Mouse (Mus musculus): Measurements from ENCODE around the gene Toporsl. TPM values are rescaled to one million over a fixed set of nuclear protein-coding genes. Genes with fewer than 3 reads are reported as not detected.

Gene Toporsl
- total RNA-seq, 1 experiment, result 0.18 TPM

- in situ Hi-C loops (cut with MboI; ENCODE audit: low sequenced_read_pairs in 2 of 2, unreplicated experiment in 2 of 2), result no loop called here
- H3K9ac ChIP-seq (ENCODE audit: insufficient read depth, low read depth, low read length, poor library complexity, severe bottlenecking), result no peak overlapping the region; the same call in 1 of the 2 replicates
- no peak for DNase-seq (ENCODE audit: low read depth, low spot score)
- H3K9me3 ChIP-seq (ENCODE audit: control insufficient read depth, insufficient read depth, low read depth, low read length), result no peaks in the 10 kb centered on the region
- peak overlapping the region; percentile 25 to 35; a peak in 2 of 4 replicates for H3K4me3 ChIP-seq (ENCODE audit: insufficient read depth in 1 of 2, low read depth in 1 of 2, low read length in 2 of 2, poor library complexity in 1 of 2, severe bottlenecking in 1 of 2)
- no peak overlapping the region for H3K27ac ChIP-seq (ENCODE audit: insufficient read depth, low read depth, low read length, poor library complexity, severe bottlenecking)
- H3K4me1 ChIP-seq (ENCODE audit: control insufficient read depth in 2 of 2, insufficient read depth in 2 of 2, low read length in 2 of 2, poor library complexity in 1 of 2), result no peaks in the 10 kb centered on the region
- H3K36me3 ChIP-seq (ENCODE audit: control insufficient read depth, insufficient read depth, low read length, poor library complexity, severe bottlenecking), result no peaks in the 10 kb centered on the region
- TF ChIP-seq ZC3H11A (IDR thresholded peaks at IDR 0.05; ENCODE audit: borderline replicate concordance, low read depth, low read length) (no peak), MAFK (IDR thresholded peaks at IDR 0.05; ENCODE audit: insufficient read depth, low read depth, low read length) (no peak), ZNF384 (IDR thresholded peaks at IDR 0.05; ENCODE audit: low read depth, low read length) (no peak), CHD2 (IDR thresholded peaks at IDR 0.05; ENCODE audit: low read depth, low read length) (no peak)
Measured at GRCm38 (mm10) chr4:52586194-52586734, 9.8 kb upstream of the Toporsl start.

- Histone ChIP-seq H3K4me1 (ENCODE audit: control insufficient read depth in 2 of 2, insufficient read depth in 2 of 2, low read length in 2 of 2, poor library complexity in 1 of 2) (no peaks in the 10 kb centered on the region), H3K9me3 (ENCODE audit: control insufficient read depth, insufficient read depth, low read depth, low read length) (no peaks in the 10 kb centered on the region), H3K9ac (ENCODE audit: insufficient read depth, low read depth, low read length, poor library complexity, severe bottlenecking) (no peak overlapping the region), H3K36me3 (ENCODE audit: control insufficient read depth, insufficient read depth, low read length, poor library complexity, severe bottlenecking) (no peaks in the 10 kb centered on the region), H3K27ac (ENCODE audit: insufficient read depth, low read depth, low read length, poor library complexity, severe bottlenecking) (no peak overlapping the region), H3K4me3 (ENCODE audit: insufficient read depth in 1 of 2, low read depth in 1 of 2, low read length in 2 of 2, poor library complexity in 1 of 2, severe bottlenecking in 1 of 2) (no peak overlapping the region)
- in situ Hi-C loops (cut with MboI; ENCODE audit: low sequenced_read_pairs in 2 of 2, unreplicated experiment in 2 of 2), result no loop called here
- TF ChIP-seq ZC3H11A (IDR thresholded peaks at IDR 0.05; ENCODE audit: borderline replicate concordance, low read depth, low read length), result no peak
- no peak for TF ChIP-seq MAFK (IDR thresholded peaks at IDR 0.05; ENCODE audit: insufficient read depth, low read depth, low read length)
- no peak for TF ChIP-seq ZNF384 (IDR thresholded peaks at IDR 0.05; ENCODE audit: low read depth, low read length)
- TF ChIP-seq CHD2 (IDR thresholded peaks at IDR 0.05; ENCODE audit: low read depth, low read length), result no peak
- TF ChIP-seq HCFC1 (IDR thresholded peaks at IDR 0.05; ENCODE audit: borderline replicate concordance, insufficient read depth, low read length), result no peak
- no peak for DNase-seq (ENCODE audit: low read depth, low spot score)
Measured at GRCm38 (mm10) chr4:52593821-52594356, 2.2 kb upstream of the Toporsl start.

- no peak for TF ChIP-seq CHD2 (IDR thresholded peaks at IDR 0.05; ENCODE audit: low read depth, low read length)
- no peak for TF ChIP-seq ZC3H11A (IDR thresholded peaks at IDR 0.05; ENCODE audit: borderline replicate concordance, low read depth, low read length)
- TF ChIP-seq HCFC1 (IDR thresholded peaks at IDR 0.05; ENCODE audit: borderline replicate concordance, insufficient read depth, low read length), result no peak
- peak; percentile 95 for TF ChIP-seq MAFK (IDR thresholded peaks at IDR 0.05; ENCODE audit: insufficient read depth, low read depth, low read length)
- no peak for TF ChIP-seq ZNF384 (IDR thresholded peaks at IDR 0.05; ENCODE audit: low read depth, low read length)
- H3K36me3 ChIP-seq (ENCODE audit: control insufficient read depth, insufficient read depth, low read length, poor library complexity, severe bottlenecking), result no peaks in the 10 kb centered on the region
- no peak overlapping the region for H3K9ac ChIP-seq (ENCODE audit: insufficient read depth, low read depth, low read length, poor library complexity, severe bottlenecking)
- DNase-seq (ENCODE audit: low read depth, low spot score), result no peak
- H3K4me1 ChIP-seq (ENCODE audit: control insufficient read depth in 2 of 2, insufficient read depth in 2 of 2, low read length in 2 of 2, poor library complexity in 1 of 2), result no peaks in the 10 kb centered on the region
- H3K27ac ChIP-seq (ENCODE audit: insufficient read depth, low read depth, low read length, poor library complexity, severe bottlenecking), result no peak overlapping the region
- no peak overlapping the region for H3K4me3 ChIP-seq (ENCODE audit: insufficient read depth in 1 of 2, low read depth in 1 of 2, low read length in 2 of 2, poor library complexity in 1 of 2, severe bottlenecking in 1 of 2)
- in situ Hi-C loops (cut with MboI; ENCODE audit: low sequenced_read_pairs in 2 of 2, unreplicated experiment in 2 of 2), result no loop called here
- H3K9me3 ChIP-seq (ENCODE audit: control insufficient read depth, insufficient read depth, low read depth, low read length), result no peaks in the 10 kb centered on the region
Measured at GRCm38 (mm10) chr4:52594632-52595031, 1.4 kb upstream of the Toporsl start.

- no peaks in the 10 kb centered on the region for H3K4me1 ChIP-seq (ENCODE audit: control insufficient read depth in 2 of 2, insufficient read depth in 2 of 2, low read length in 2 of 2, poor library complexity in 1 of 2)
- no peak for DNase-seq (ENCODE audit: low read depth, low spot score)
- TF ChIP-seq MAFK (IDR thresholded peaks at IDR 0.05; ENCODE audit: insufficient read depth, low read depth, low read length) (no peak), CHD2 (IDR thresholded peaks at IDR 0.05; ENCODE audit: low read depth, low read length) (no peak), ZC3H11A (IDR thresholded peaks at IDR 0.05; ENCODE audit: borderline replicate concordance, low read depth, low read length) (no peak), ZNF384 (IDR thresholded peaks at IDR 0.05; ENCODE audit: low read depth, low read length) (no peak)
- in situ Hi-C loops (cut with MboI; ENCODE audit: low sequenced_read_pairs in 2 of 2, unreplicated experiment in 2 of 2), result no loop called here
- no peaks in the 10 kb centered on the region for H3K36me3 ChIP-seq (ENCODE audit: control insufficient read depth, insufficient read depth, low read length, poor library complexity, severe bottlenecking)
- no peak overlapping the region for H3K9ac ChIP-seq (ENCODE audit: insufficient read depth, low read depth, low read length, poor library complexity, severe bottlenecking)
- H3K4me3 ChIP-seq (ENCODE audit: insufficient read depth in 1 of 2, low read depth in 1 of 2, low read length in 2 of 2, poor library complexity in 1 of 2, severe bottlenecking in 1 of 2), result no peak overlapping the region
- H3K27ac ChIP-seq (ENCODE audit: insufficient read depth, low read depth, low read length, poor library complexity, severe bottlenecking), result no peak overlapping the region
- H3K9me3 ChIP-seq (ENCODE audit: control insufficient read depth, insufficient read depth, low read depth, low read length), result no peaks in the 10 kb centered on the region
Measured at GRCm38 (mm10) chr4:52598180-52598881, 2.3 kb downstream of the Toporsl start.

Measured in ES-E14 (cell line).